Mouse (Mus musculus) neural tube, embryonic 11.5 days (tissue): ENCODE results near the gene Chmp1a. TPM values are rescaled to one million over a fixed set of nuclear protein-coding genes. Genes with fewer than 3 reads are reported as not detected.
A peak's percentile ranks its signal among the peaks of the same experiment; 100 is the strongest.
"Not testable (repeated sequence)": the region's sequence is repeated elsewhere in the genome, so short reads cannot be mapped to it uniquely, and the experiment has no call there.

Source experiments
- ATAC-seq: fragments of 200-750 bp; cut with Nextera tagmentation; 2 replicates; pipeline ENCODE4 v1.8.0; 2017; ENCODE audit warnings: moderate number of reproducible peaks, mild to moderate bottlenecking, moderate TSS enrichment, moderate library complexity; ENCODE audit not compliant: insufficient read depth, low FRiP score, low TSS enrichment
- DNase-seq: peaks from one replicate; pipeline ENCODE4 v3.0.0-alpha.2; 2015; ENCODE audit warnings: low spot score
- H3K27ac ChIP-seq: fragments of 300-500 bp; sonication (generic); 2 replicates; pipeline ENCODE4 v1.5.1; 2014; ENCODE audit warnings: low read depth, mild to moderate bottlenecking, low read length
- H3K27me3 ChIP-seq: fragments of 300-500 bp; sonication (generic); 2 replicates; pipeline ENCODE4 v1.6.1; 2014; ENCODE audit warnings: mild to moderate bottlenecking, low read length, mixed read lengths; ENCODE audit not compliant: control insufficient read depth, insufficient read depth
- H3K36me3 ChIP-seq: fragments of 300-500 bp; sonication (generic); 2 replicates; pipeline ENCODE4 v1.6.1; 2014; ENCODE audit warnings: mild to moderate bottlenecking, low read length, moderate library complexity, mixed read lengths; ENCODE audit not compliant: control insufficient read depth, insufficient read depth
- H3K4me1 ChIP-seq: fragments of 300-500 bp; sonication (generic); 2 replicates; pipeline ENCODE4 v1.6.1; 2014; ENCODE audit warnings: low read length, mixed read lengths; ENCODE audit not compliant: control insufficient read depth, insufficient read depth
- H3K4me2 ChIP-seq: fragments of 300-500 bp; sonication (generic); 2 replicates; pipeline ENCODE4 v1.6.1; 2014; ENCODE audit warnings: low read depth, mild to moderate bottlenecking, moderate library complexity
- H3K4me3 ChIP-seq: fragments of 300-500 bp; sonication (generic); 2 replicates; pipeline ENCODE4 v1.5.1; 2014; ENCODE audit warnings: low read depth, low read length
- H3K9ac ChIP-seq: fragments of 300-500 bp; sonication (generic); 2 replicates; pipeline ENCODE4 v1.6.1; 2014; ENCODE audit warnings: mild to moderate bottlenecking, low read length
- H3K9me3 ChIP-seq: fragments of 300-500 bp; sonication (generic); 2 replicates; pipeline ENCODE4 v1.6.1; 2016; ENCODE audit warnings: low read length; ENCODE audit not compliant: control insufficient read depth
- WGBS: fragments of 180-500 bp; shearing (Covaris S2); extraction: QIAGEN DNeasy Blood & Tissue Kit; methylation state at CpG from one replicate; pipeline ENCODE4 v1.1.7; 2014; 5-methylcytosine and 5-hydroxymethylcytosine counted together
- polyA plus RNA-seq: library from polyadenylated mRNA; unstranded; fragments of >200 nt; fragmentation: Nextera tagmentation; extraction: Ambion mirVana; gene quantifications from 2 replicates; pipeline ENCODE4 v1.2.1, GENCODE M21; 2014

The Chmp1a gene
- polyA plus RNA-seq, 1 experiment from 2014 or later, result 110 TPM

GRCm38 (mm10) chr8:123220917-123221316, 8.4 kb upstream of the Chmp1a start:
- DNase-seq, result no peak
- Histone ChIP-seq H3K9me3 (no peaks in the 10 kb centered on the region), H3K9ac (no peak overlapping the region), H3K4me1 (peaks cover 3% of the 10 kb centered on the region; the same call in 1 of the 2 replicates), H3K4me3 (no peak overlapping the region), H3K4me2 (no peak overlapping the region), H3K27ac (no peak overlapping the region), H3K36me3 (no peaks in the 10 kb centered on the region), H3K27me3 (no peaks in the 10 kb centered on the region)
- ATAC-seq, result no peak
- 84% methylated on average over 1 of the region's 1 CpGs for WGBS

- Histone ChIP-seq H3K27ac (no peak overlapping the region), H3K9me3 (no peaks in the 10 kb centered on the region), H3K4me3 (no peak overlapping the region), H3K27me3 (no peaks in the 10 kb centered on the region), H3K9ac (no peak overlapping the region), H3K4me1 (peaks cover 10% of the 10 kb centered on the region), H3K36me3 (no peaks in the 10 kb centered on the region), H3K4me2 (no peak overlapping the region)
- 80% methylated on average over 3 of the region's 3 CpGs for WGBS
- ATAC-seq (no peak), DNase-seq (no peak)
Observed at GRCm38 (mm10) chr8:123215430-123215829, 2.9 kb upstream of the Chmp1a start.

GRCm38 (mm10) chr8:123213118-123213772, 682 bp upstream of the Chmp1a start:
- 18% methylated on average over 22 of the region's 22 CpGs for WGBS
- no peak; the same call in 1 of the 2 replicates for ATAC-seq
- DNase-seq, result no peak
- 0 out of 2 replicates have a peak, but pooled peaks cover 2% of the 10 kb centered on the region for H3K36me3 ChIP-seq
- peaks cover 10% of the 10 kb centered on the region for H3K4me1 ChIP-seq
- peak overlapping the region; percentile 94 for H3K4me3 ChIP-seq
- no peaks in the 10 kb centered on the region for H3K9me3 ChIP-seq
- no peaks in the 10 kb centered on the region for H3K27me3 ChIP-seq
- peak overlapping the region; percentile 67 for H3K27ac ChIP-seq
- peak overlapping the region; percentile 75 for H3K4me2 ChIP-seq
- peak overlapping the region; percentile 94 for H3K9ac ChIP-seq

- no peak for ATAC-seq
- peak overlapping the region; percentile 86 for H3K4me2 ChIP-seq
- WGBS, result 49% methylated on average over 10 of the region's 10 CpGs
Observed at GRCm38 (mm10) chr8:123211876-123212275, 687 bp downstream of the Chmp1a start.

GRCm38 (mm10) chr8:123203571-123203970, 9.0 kb downstream of the Chmp1a start:
- H3K4me1 ChIP-seq, result no peaks in the 10 kb centered on the region
- WGBS, result 90% methylated on average over 3 of the region's 3 CpGs
- H3K27me3 ChIP-seq, result no peaks in the 10 kb centered on the region
- H3K9me3 ChIP-seq, result no peaks in the 10 kb centered on the region
- H3K36me3 ChIP-seq, result peaks cover 8% of the 10 kb centered on the region
- H3K27ac ChIP-seq, result no peak overlapping the region
- no peak overlapping the region for H3K4me3 ChIP-seq
- H3K9ac ChIP-seq, result no peak overlapping the region
- DNase-seq (no peak), ATAC-seq (no peak)
- H3K4me2 ChIP-seq, result no peak overlapping the region

More at GRCm38 (mm10) chr8:123211876-123212275, 687 bp downstream of the Chmp1a start:
- peak overlapping the region; percentile 94 for H3K4me3 ChIP-seq
- H3K27ac ChIP-seq, result no peak overlapping the region
- H3K27me3 ChIP-seq, result no peaks in the 10 kb centered on the region
- H3K4me1 ChIP-seq, result peaks cover 10% of the 10 kb centered on the region
- DNase-seq, result no peak
- no peaks in the 10 kb centered on the region for H3K9me3 ChIP-seq
- H3K36me3 ChIP-seq, result 0 out of 2 replicates have a peak, but pooled peaks cover 5% of the 10 kb centered on the region
- peak overlapping the region; percentile 94 for H3K9ac ChIP-seq

- H3K4me1 ChIP-seq, result no peaks in the 10 kb centered on the region
- H3K36me3 ChIP-seq, result peaks cover 4% of the 10 kb centered on the region
- H3K9me3 ChIP-seq, result no peaks in the 10 kb centered on the region
- H3K4me3 ChIP-seq, result no peak overlapping the region
- no peak for ATAC-seq
- 36% methylated on average over 5 of the region's 5 CpGs for WGBS
- H3K4me2 ChIP-seq, result no peak overlapping the region
- H3K9ac ChIP-seq, result peak overlapping the region; percentile 24; the same call in 1 of the 2 replicates
- DNase-seq, result peak; percentile 84
- no peak overlapping the region for H3K27ac ChIP-seq
- no peaks in the 10 kb centered on the region for H3K27me3 ChIP-seq
Observed at GRCm38 (mm10) chr8:123202288-123202687, 10.3 kb downstream of the Chmp1a start.

- WGBS, result 74% methylated on average over 14 of the region's 14 CpGs
- ATAC-seq (no peak), DNase-seq (no peak)
- no peaks in the 10 kb centered on the region for H3K36me3 ChIP-seq
- no peak overlapping the region for H3K4me3 ChIP-seq
- H3K4me1 ChIP-seq, result no peaks in the 10 kb centered on the region
- H3K27me3 ChIP-seq, result no peaks in the 10 kb centered on the region
- H3K9me3 ChIP-seq, result no peaks in the 10 kb centered on the region
- H3K9ac ChIP-seq, result no peak overlapping the region
- no peak overlapping the region for H3K27ac ChIP-seq
- H3K4me2 ChIP-seq, result no peak overlapping the region
Observed at GRCm38 (mm10) chr8:123199864-123200263, 12.7 kb downstream of the Chmp1a start.

- not testable (repeated sequence) for H3K4me2 ChIP-seq, DNase-seq
- 79% methylated on average over 5 of the region's 5 CpGs for WGBS
Observed at GRCm38 (mm10) chr8:123197016-123197415, 15.5 kb downstream of the Chmp1a start.

GRCm38 (mm10) chr8:123193771-123194170, 18.8 kb downstream of the Chmp1a start:
- Histone ChIP-seq H3K4me3 (no peak overlapping the region), H3K4me1 (no peaks in the 10 kb centered on the region), H3K9me3 (no peaks in the 10 kb centered on the region), H3K9ac (no peak overlapping the region), H3K27ac (no peak overlapping the region), H3K4me2 (no peak overlapping the region), H3K27me3 (no peaks in the 10 kb centered on the region), H3K36me3 (no peaks in the 10 kb centered on the region)
- DNase-seq (no peak), ATAC-seq (no peak)
- WGBS, result 80% methylated on average over 9 of the region's 9 CpGs

More at GRCm38 (mm10) chr8:123197016-123197415, 15.5 kb downstream of the Chmp1a start:
- not testable (repeated sequence) for ATAC-seq, H3K4me3 ChIP-seq, H3K27me3 ChIP-seq, H3K9ac ChIP-seq, H3K4me1 ChIP-seq, H3K36me3 ChIP-seq, H3K9me3 ChIP-seq, H3K27ac ChIP-seq
